Mouse (Mus musculus) left cerebral cortex, adult 8-10 months (tissue): ENCODE data around the gene Dst. TPM values are rescaled to one million over a fixed set of nuclear protein-coding genes. Genes with fewer than 3 reads are reported as not detected.
A peak's percentile ranks its signal among the peaks of the same experiment; 100 is the strongest.

Experiments used
- DNase-seq, 2 experiments: peaks; one replicate each; pipeline ENCODE4 v3.0.0; 2022; ENCODE audit warnings: low spot score in 2 of 2
- total RNA-seq, 4 experiments: library from RNA; stranded (reverse); gene quantifications; 2 replicates each; pipeline ENCODE4 v1.2.4; 2022

Gene Dst
- 100 to 1,000 TPM; 223 to 258 (median 235) TPM for total RNA-seq

- DNase-seq = peak; percentile 22 to 32
These were observed at the start of gene Dst for GRCm38 (mm10) chr1:33908191-33908962. Dst (plus strand) TSS chr1:33908225.

DNA sequence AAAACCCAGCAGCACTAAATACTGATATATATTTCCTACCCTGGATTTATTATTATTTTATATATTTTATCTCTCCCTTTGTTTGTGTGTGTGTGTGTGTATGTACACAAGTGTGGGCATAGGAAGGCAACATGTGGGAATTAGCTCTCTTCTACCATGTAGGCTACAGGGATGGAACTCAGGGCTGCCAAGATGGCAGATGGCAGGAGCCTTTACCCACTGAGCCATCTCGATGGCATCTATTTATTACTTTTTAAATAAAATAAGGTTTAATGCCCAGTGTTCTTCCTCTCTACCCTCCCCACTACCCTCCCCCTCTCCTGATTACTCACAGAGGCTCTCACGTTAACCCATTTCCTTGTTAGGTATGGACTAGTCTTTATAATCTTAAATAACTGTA is 39.0 kb upstream of the Dst start:
- no peak for DNase-seq

- DNase-seq = no peak
These were observed 38.6 kb upstream of the Dst start for GRCm38 (mm10) chr1:33869437-33869836.

DNA sequence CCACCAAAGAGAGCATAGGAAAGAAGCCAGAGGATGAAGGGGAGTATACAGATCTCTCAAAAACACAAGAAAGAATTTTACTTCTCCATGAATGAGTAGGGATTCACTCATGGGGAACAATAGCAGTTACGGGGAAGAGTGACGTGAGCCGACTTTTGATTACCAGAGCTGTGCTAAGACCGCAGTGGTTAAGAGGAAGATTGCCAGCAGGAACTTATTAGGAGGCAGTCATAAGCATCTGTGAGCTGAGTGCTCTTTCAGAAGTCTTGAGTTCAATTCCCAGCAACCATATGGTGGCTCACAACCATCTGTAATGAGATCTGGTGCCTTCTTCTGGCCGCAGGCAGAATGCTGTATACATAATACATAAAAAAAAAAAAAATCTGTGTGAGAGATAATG is 34.5 kb upstream of the Dst start:
- no peak for DNase-seq

DNA sequence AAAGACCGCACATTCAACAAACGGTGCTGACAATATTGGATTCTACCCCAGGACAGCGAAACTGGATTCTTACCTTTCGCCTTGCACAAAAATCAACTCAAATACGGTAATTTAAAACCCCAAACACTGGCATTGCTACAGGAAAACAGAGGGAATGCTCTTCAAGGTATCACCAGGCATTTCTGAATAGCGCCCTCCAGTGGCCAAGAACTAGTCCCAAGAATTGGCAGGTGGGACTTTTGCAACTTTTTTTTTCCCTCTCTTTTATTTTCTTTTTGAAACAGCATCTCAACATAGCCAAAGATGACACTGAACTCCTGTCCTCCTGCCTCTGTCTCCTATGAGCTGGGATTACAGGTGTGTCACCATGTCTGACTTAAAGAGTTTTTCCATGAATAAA is 32.3 kb upstream of the Dst start:
- no peak for DNase-seq

DNA sequence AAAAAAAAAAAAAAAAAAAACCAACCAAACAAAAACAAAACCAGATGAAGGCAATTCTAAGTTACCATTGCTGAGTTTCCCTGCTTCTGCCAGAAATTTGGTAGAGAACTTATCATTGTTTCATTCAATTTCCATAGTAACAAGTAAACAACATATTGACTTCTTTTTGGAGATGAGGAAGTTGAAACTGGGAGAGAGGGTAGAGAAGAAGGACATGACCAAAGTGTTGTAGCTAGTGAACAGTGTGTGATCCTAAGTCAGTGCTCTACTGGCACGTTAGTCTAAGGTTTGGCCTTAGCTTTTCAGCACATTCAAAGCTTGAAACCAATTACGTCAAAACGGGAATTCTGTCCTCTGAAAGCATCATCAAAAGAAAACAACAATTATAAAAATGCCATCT is 31.6 kb upstream of the Dst start:
- DNase-seq = no peak

DNA sequence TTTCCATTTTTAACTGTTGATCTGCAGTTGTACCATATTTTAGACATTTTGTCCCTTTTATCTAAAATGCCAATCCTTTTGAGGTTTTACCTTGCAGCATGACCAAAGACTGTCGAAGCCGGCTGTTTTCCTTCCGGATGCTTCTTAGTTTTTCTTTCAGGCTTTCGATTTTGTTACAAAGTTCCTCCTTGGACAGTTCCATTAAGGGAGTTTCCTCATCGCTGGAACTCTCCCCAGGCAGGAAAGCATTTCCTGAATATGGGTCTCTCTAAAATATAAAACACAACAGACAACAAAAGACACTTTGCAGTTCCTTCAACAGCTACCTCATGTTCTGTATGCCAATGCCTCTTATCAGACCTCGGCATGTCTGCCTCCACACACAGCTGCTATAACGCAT is 29.9 kb upstream of the Dst start:
- no peak for DNase-seq

- peak; percentile 5 to 16 for DNase-seq
These were observed 24.8 kb upstream of the Dst start for GRCm38 (mm10) chr1:33883102-33883839.

GRCm38 (mm10) chr1:33892784-33893183 is 15.2 kb upstream of the Dst start:
- DNase-seq = no peak

DNA sequence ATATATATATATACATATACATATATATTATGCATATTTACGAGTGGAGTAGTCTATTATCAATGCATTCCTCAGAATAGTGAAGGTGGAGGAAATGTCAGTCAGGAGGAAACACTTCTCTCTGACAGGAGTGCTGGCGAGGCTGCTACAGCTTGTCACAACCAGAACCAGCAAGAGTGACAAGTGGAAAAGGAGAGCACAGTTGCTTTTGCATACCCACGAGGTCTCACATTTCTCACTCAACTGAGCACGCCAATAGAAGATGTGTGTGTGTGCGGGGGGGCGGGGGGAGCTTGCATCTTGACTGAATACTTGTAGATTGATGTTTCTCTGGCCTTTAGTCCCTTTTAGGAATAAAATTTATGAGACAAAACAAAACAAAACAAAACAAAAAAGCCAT is 11.9 kb upstream of the Dst start:
- DNase-seq = no peak

DNA sequence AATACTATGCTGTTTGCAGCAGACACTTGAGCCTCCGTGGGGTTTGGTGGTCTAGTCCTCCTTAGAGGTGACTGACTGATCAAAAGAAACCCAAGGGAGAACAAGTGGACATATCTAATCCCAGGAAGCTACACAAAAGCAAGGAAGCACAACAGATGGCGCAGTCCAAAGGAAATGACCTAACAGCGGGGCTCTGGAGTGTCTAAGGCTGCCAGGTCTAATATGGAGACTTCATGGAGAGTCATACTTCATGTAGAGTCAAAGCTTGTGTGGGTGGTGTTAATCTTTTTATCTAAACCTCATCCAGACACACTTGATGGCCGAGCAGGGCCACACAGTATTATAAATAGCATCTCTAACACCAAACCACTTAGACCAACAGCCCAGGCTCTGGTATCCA is 11.4 kb upstream of the Dst start:
- no peak for DNase-seq

DNA sequence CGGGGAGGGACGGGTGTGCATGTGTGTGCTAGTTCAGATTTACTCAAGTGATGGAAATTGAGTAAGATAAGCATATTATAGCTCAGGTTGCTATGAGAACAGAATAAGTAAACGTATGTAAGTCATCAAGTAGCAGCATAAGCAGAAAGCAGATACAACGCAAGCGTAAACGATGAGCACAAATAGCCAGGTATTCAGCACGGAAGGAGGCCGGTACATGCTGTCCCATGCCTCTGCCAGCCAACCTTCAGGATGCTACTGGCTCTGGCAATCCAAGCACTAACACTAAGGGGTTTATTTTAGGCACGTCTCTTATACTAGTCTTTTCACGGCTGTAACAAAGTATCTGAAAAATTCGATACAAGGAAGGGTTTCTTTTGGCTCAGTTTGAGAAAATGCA is 10.6 kb upstream of the Dst start:
- no peak for DNase-seq

GRCm38 (mm10) chr1:33898373-33898772 is 9.7 kb upstream of the Dst start:
- DNase-seq = no peak

- no peak for DNase-seq
These were observed 7.8 kb upstream of the Dst start for GRCm38 (mm10) chr1:33900175-33900574.

DNA sequence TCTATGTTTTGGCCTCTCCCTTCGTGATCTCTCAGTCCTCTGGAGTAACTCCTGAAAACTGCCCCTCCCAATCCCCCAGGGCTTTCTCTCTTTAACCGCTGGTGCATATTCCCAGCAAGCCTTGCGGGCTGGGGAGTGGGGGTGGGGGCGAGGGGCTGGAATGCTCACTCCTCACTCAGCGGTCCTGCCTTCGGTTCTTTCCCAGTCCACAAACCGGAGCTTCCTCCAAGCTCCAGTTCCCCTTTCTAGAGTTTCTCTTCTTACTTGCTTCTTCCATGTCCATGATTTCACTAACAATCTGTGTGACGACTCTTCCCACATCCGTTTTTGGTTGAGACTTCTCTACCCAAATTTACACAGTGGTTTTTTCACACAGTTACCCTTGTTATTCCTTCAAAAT is 4.4 kb upstream of the Dst start:
- DNase-seq = no peak

GRCm38 (mm10) chr1:33906216-33906615 is 1.8 kb upstream of the Dst start:
- DNase-seq = no peak

GRCm38 (mm10) chr1:33906927-33907326 is 1.1 kb upstream of the Dst start:
- DNase-seq = no peak

- peak; percentile 67 to 72 for DNase-seq
These were observed 419 bp upstream of the Dst start, which contains the start of gene Bend6 for GRCm38 (mm10) chr1:33907421-33908190. Bend6 (minus strand) TSS chr1:33907816.

GRCm38 (mm10) chr1:33911589-33911988 is 3.6 kb downstream of the Dst start:
- DNase-seq = no peak

DNA sequence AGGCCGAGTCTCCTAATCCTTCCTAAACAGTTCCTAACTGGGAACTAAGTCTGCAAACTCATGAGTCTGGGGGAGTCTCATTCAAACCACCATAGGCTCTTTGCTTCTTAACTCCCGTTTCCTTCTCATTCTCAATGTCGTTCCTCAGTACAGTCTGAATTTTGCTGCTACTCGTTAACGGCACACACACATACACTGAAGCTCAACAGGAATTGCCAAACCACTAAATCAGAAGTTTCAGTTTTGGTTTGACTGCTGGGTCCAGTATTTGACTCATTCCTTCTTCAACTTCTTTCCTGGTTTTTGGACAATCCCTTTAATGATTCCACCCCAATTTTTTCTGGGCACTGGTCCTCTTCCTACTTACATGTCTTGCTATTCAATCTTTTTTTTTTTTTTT is 8.5 kb downstream of the Dst start:
- no peak for DNase-seq

- DNase-seq = no peak
These were observed 14.9 kb downstream of the Dst start for GRCm38 (mm10) chr1:33922975-33923374.

DNA sequence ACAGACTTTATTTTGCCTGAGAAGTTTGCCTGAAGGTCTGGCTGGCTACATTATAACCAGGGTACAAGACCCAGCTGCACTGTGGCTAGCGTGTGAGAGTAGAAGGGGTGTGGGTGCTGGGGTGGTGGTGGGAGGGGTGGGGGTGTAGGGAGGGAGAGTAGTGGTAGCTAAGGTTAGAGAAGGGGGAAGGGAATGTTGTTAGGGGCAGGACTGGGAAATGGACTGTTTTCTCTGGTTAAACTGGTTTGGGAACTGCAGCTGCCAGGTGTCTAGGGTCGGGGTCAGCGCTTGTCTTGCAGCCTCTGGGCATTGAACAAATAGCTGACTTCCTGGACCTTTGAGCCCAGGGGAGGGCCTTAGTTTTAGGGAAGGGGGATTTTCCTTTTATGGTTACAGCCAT is 17.3 kb downstream of the Dst start:
- no peak for DNase-seq
